Mouse (Mus musculus): ENCODE results near the gene Armh4. TPM values are rescaled to one million over a fixed set of nuclear protein-coding genes. Genes with fewer than 3 reads are reported as not detected.
A peak's percentile ranks its signal among the peaks of the same experiment; 100 is the strongest.
"Not testable (repeated sequence)": the region's sequence is repeated elsewhere in the genome, so short reads cannot be mapped to it uniquely, and the experiment has no call there.

Armh4 gene
- 29.4 and 29.8 TPM in 2 replicates for polyA plus RNA-seq (2014; fragmentation: Nextera tagmentation; extraction: Ambion mirVana)

GRCm38 (mm10) chr14:49782715-49783531 lies at the start of gene Armh4:
TSS of gene Armh4 (minus strand) at chr14:49783383.
- Histone ChIP-seq H3K36me3 (ENCODE audit: control insufficient read depth, insufficient read depth, low read length) (no peaks in the 10 kb centered on the region), H3K27ac (replicated peaks; ENCODE audit: low read depth, low read length) (peak within 1 kb of the TSS; percentile 58; the same call in 1 of the 2 replicates), H3K9ac (ENCODE audit: low read depth, low read length) (peak within 1 kb of the TSS; percentile 56), H3K4me1 (ENCODE audit: control insufficient read depth, insufficient read depth, low read length) (peaks cover 5% of the 10 kb centered on the region), H3K4me3 (ENCODE audit: low read depth, low read length) (peak within 1 kb of the TSS; percentile 51), H3K9me3 (ENCODE audit: control insufficient read depth, low read length) (no peaks in the 10 kb centered on the region), H3K4me2 (ENCODE audit: low read depth, low read length) (peak within 1 kb of the TSS; percentile 73), H3K27me3 (replicated peaks; ENCODE audit: control insufficient read depth, insufficient read depth, low read length) (no peaks in the 10 kb centered on the region; the same call in 1 of the 2 replicates)
- peak; percentile 99 for ATAC-seq (ENCODE audit: low read depth)
- 1% methylated on average over 18 of the region's 24 CpGs for WGBS
- peak; percentile 95 for DNase-seq (ENCODE audit: low spot score)

- no peak overlapping the region for H3K9ac ChIP-seq (ENCODE audit: low read depth, low read length)
- WGBS: 11% methylated on average over 17 of the region's 17 CpGs
- no peaks in the 10 kb centered on the region for H3K4me1 ChIP-seq (ENCODE audit: control insufficient read depth, insufficient read depth, low read length)
- H3K27ac ChIP-seq (replicated peaks; ENCODE audit: low read depth, low read length): no peak overlapping the region
- H3K36me3 ChIP-seq (ENCODE audit: control insufficient read depth, insufficient read depth, low read length): no peaks in the 10 kb centered on the region
- no peaks in the 10 kb centered on the region for H3K27me3 ChIP-seq (replicated peaks; ENCODE audit: control insufficient read depth, insufficient read depth, low read length)
- no peaks in the 10 kb centered on the region for H3K9me3 ChIP-seq (ENCODE audit: control insufficient read depth, low read length)
- ATAC-seq (ENCODE audit: low read depth): no peak; the same call in 1 of the 2 replicates
- H3K4me2 ChIP-seq (ENCODE audit: low read depth, low read length): peak overlapping the region; percentile 25
- DNase-seq (ENCODE audit: low spot score): peak; percentile 19
- peak overlapping the region; percentile 7; the same call in 1 of the 2 replicates for H3K4me3 ChIP-seq (ENCODE audit: low read depth, low read length)
Observed at GRCm38 (mm10) chr14:49829192-49830171, 46.3 kb upstream of the Armh4 start.

DNA sequence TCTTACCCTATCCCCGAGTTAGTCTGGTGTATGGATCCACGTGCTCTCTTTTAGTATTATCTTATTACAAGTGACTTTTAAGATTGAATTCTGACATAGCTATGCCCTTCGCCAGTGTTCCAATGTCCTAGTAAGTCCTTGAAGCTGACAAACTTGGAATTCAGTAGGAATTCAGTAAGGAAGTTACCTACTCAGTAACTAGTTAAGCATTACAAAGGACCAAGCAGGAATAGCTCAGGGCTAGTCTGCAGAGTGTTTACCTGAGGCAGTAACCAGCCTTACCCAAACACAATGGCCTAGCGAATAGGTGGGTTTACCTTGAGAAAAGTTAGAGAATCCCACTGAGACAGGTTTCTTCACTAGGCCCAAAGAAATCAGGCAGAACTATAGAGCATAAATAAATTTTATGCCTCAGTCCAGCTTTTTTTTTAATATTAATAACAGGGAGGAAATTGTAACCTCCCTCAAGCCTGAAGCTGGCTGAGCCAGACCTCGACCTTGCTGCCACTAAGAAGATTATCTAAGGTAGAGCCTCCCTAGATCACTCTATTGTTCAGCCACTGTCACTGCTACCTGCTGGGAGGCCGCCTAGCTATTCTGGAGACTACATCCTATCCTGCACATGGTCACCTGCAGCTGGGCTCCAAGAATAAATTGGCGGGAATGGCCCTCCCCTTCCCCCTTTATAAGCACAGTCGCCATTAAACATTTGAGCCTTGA lies 36.7 kb upstream of the Armh4 start:
- H3K36me3 ChIP-seq (ENCODE audit: control insufficient read depth, insufficient read depth, low read length): not testable (repeated sequence)

GRCm38 (mm10) chr14:49818713-49819208 lies 35.6 kb upstream of the Armh4 start:
- H3K4me2 ChIP-seq (ENCODE audit: low read depth, low read length); H3K4me1 ChIP-seq (ENCODE audit: control insufficient read depth, insufficient read depth, low read length); H3K27me3 ChIP-seq (replicated peaks; ENCODE audit: control insufficient read depth, insufficient read depth, low read length); H3K4me3 ChIP-seq (ENCODE audit: low read depth, low read length); ATAC-seq (ENCODE audit: low read depth); H3K9ac ChIP-seq (ENCODE audit: low read depth, low read length); H3K9me3 ChIP-seq (ENCODE audit: control insufficient read depth, low read length); DNase-seq (ENCODE audit: low spot score); H3K27ac ChIP-seq (replicated peaks; ENCODE audit: low read depth, low read length); H3K36me3 ChIP-seq (ENCODE audit: control insufficient read depth, insufficient read depth, low read length): not testable (repeated sequence)
- WGBS: 85% methylated on average over 6 of the region's 6 CpGs

More for the DNA sequence above, 36.7 kb upstream of the Armh4 start:
- not testable (repeated sequence) for DNase-seq (ENCODE audit: low spot score); H3K4me3 ChIP-seq (ENCODE audit: low read depth, low read length); H3K4me2 ChIP-seq (ENCODE audit: low read depth, low read length); H3K4me1 ChIP-seq (ENCODE audit: control insufficient read depth, insufficient read depth, low read length); H3K27me3 ChIP-seq (replicated peaks; ENCODE audit: control insufficient read depth, insufficient read depth, low read length); H3K27ac ChIP-seq (replicated peaks; ENCODE audit: low read depth, low read length); H3K9ac ChIP-seq (ENCODE audit: low read depth, low read length); H3K9me3 ChIP-seq (ENCODE audit: control insufficient read depth, low read length); ATAC-seq (ENCODE audit: low read depth)
- 68% methylated on average over 8 of the region's 8 CpGs for WGBS

GRCm38 (mm10) chr14:49812966-49813365 lies 29.8 kb upstream of the Armh4 start:
- not testable (repeated sequence) for H3K27ac ChIP-seq (replicated peaks; ENCODE audit: low read depth, low read length); H3K9me3 ChIP-seq (ENCODE audit: control insufficient read depth, low read length); H3K4me2 ChIP-seq (ENCODE audit: low read depth, low read length); DNase-seq (ENCODE audit: low spot score); H3K9ac ChIP-seq (ENCODE audit: low read depth, low read length); H3K36me3 ChIP-seq (ENCODE audit: control insufficient read depth, insufficient read depth, low read length); H3K4me3 ChIP-seq (ENCODE audit: low read depth, low read length); H3K4me1 ChIP-seq (ENCODE audit: control insufficient read depth, insufficient read depth, low read length); ATAC-seq (ENCODE audit: low read depth); H3K27me3 ChIP-seq (replicated peaks; ENCODE audit: control insufficient read depth, insufficient read depth, low read length)
- WGBS: 89% methylated on average over 9 of the region's 9 CpGs

GRCm38 (mm10) chr14:49805051-49805450 lies 21.9 kb upstream of the Armh4 start:
- H3K4me1 ChIP-seq (ENCODE audit: control insufficient read depth, insufficient read depth, low read length); H3K4me2 ChIP-seq (ENCODE audit: low read depth, low read length); H3K4me3 ChIP-seq (ENCODE audit: low read depth, low read length); H3K27me3 ChIP-seq (replicated peaks; ENCODE audit: control insufficient read depth, insufficient read depth, low read length); H3K9ac ChIP-seq (ENCODE audit: low read depth, low read length); DNase-seq (ENCODE audit: low spot score); H3K9me3 ChIP-seq (ENCODE audit: control insufficient read depth, low read length); ATAC-seq (ENCODE audit: low read depth); H3K36me3 ChIP-seq (ENCODE audit: control insufficient read depth, insufficient read depth, low read length); H3K27ac ChIP-seq (replicated peaks; ENCODE audit: low read depth, low read length): not testable (repeated sequence)

- 0 out of 2 replicates have a peak, but pooled peaks have one; percentile 50 for ATAC-seq (ENCODE audit: low read depth)
- no peak overlapping the region for H3K4me2 ChIP-seq (ENCODE audit: low read depth, low read length)
- H3K4me3 ChIP-seq (ENCODE audit: low read depth, low read length): no peak overlapping the region
- no peaks in the 10 kb centered on the region for H3K4me1 ChIP-seq (ENCODE audit: control insufficient read depth, insufficient read depth, low read length)
- no peak overlapping the region for H3K9ac ChIP-seq (ENCODE audit: low read depth, low read length)
- no peak overlapping the region for H3K27ac ChIP-seq (replicated peaks; ENCODE audit: low read depth, low read length)
- WGBS: 14% methylated on average over 4 of the region's 4 CpGs
- no peaks in the 10 kb centered on the region for H3K36me3 ChIP-seq (ENCODE audit: control insufficient read depth, insufficient read depth, low read length)
- no peaks in the 10 kb centered on the region for H3K27me3 ChIP-seq (replicated peaks; ENCODE audit: control insufficient read depth, insufficient read depth, low read length)
- H3K9me3 ChIP-seq (ENCODE audit: control insufficient read depth, low read length): no peaks in the 10 kb centered on the region
- peak; percentile 38 for DNase-seq (ENCODE audit: low spot score)
Observed at GRCm38 (mm10) chr14:49801444-49801843, 18.3 kb upstream of the Armh4 start.

- no peaks in the 10 kb centered on the region for H3K9me3 ChIP-seq (ENCODE audit: control insufficient read depth, low read length)
- no peaks in the 10 kb centered on the region for H3K36me3 ChIP-seq (ENCODE audit: control insufficient read depth, insufficient read depth, low read length)
- H3K27me3 ChIP-seq (replicated peaks; ENCODE audit: control insufficient read depth, insufficient read depth, low read length): no peaks in the 10 kb centered on the region
- no peak overlapping the region for H3K9ac ChIP-seq (ENCODE audit: low read depth, low read length)
- no peak overlapping the region for H3K4me2 ChIP-seq (ENCODE audit: low read depth, low read length)
- 84% methylated on average over 4 of the region's 4 CpGs for WGBS
- DNase-seq (ENCODE audit: low spot score): no peak
- no peak for ATAC-seq (ENCODE audit: low read depth)
- H3K4me3 ChIP-seq (ENCODE audit: low read depth, low read length): no peak overlapping the region
- H3K4me1 ChIP-seq (ENCODE audit: control insufficient read depth, insufficient read depth, low read length): no peaks in the 10 kb centered on the region
- no peak overlapping the region for H3K27ac ChIP-seq (replicated peaks; ENCODE audit: low read depth, low read length)
Observed at GRCm38 (mm10) chr14:49793948-49794347, 10.8 kb upstream of the Armh4 start.
